Mouse (Mus musculus): ENCODE data around the gene Hsd11b1.

DNA sequence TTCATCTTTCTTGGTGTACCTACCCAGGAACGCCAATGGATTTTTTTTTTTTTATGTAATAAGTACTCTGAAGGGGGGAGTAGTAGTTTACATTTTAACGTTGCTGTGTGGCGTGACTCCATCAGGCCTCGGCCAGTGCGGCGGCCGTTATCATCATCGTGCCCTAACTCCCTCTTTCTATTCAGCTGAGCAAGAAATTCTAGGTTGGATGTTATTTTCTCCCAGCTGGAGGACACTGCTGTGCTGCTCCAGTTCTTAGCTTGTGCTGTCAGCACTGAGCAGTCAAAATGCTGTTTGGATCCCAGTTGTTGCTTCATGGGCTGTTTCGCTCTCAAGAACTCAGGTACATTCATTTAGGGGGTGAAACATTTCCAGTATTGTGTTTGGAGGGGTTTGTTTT is 4.3 kb downstream of the Hsd11b1 start:
- TF ChIP-seq CTCF (IDR thresholded peaks at IDR 0.05; ENCODE audit: low read depth, low read length) (no peak), POLR2A (IDR thresholded peaks at IDR 0.05; ENCODE audit: borderline replicate concordance, low read depth, low read length) (no peak)

All from bone marrow macrophage, adult 2 months (primary cell).